Mouse (Mus musculus) liver, postnatal 0 days (tissue): ENCODE measurements around the gene Clip3. TPM values are rescaled to one million over a fixed set of nuclear protein-coding genes. Genes with fewer than 3 reads are reported as not detected.

Experiments used
- ATAC-seq: fragments of 200-750 bp; cut with Nextera tagmentation; 2 replicates; pipeline ENCODE4 v1.8.0; 2017; ENCODE audit warnings: mild to moderate bottlenecking, moderate library complexity
- DNase-seq: peaks from one replicate; pipeline ENCODE4 v3.0.0-alpha.2; 2016
- H3K27ac ChIP-seq: fragments of 300-500 bp; sonication (generic); 2 replicates; pipeline ENCODE4 v1.5.1; 2014; ENCODE audit warnings: antibody characterized with exemption, moderate library complexity, mild to moderate bottlenecking, low read depth
- H3K27me3 ChIP-seq: fragments of 300-500 bp; sonication (generic); 2 replicates; pipeline ENCODE4 v1.6.1; 2014; ENCODE audit warnings: low read length, control low read depth, mixed read lengths; ENCODE audit not compliant: insufficient read depth
- H3K36me3 ChIP-seq: fragments of 300-500 bp; sonication (generic); replicated peaks from 2 replicates; pipeline ENCODE4 v1.6.1; 2014; ENCODE audit warnings: mild to moderate bottlenecking, control low read depth, low read length, moderate library complexity, mixed read lengths; ENCODE audit not compliant: insufficient read depth
- H3K4me1 ChIP-seq: fragments of 300-500 bp; sonication (generic); 2 replicates; pipeline ENCODE4 v1.6.1; 2014; ENCODE audit warnings: antibody characterized with exemption, mild to moderate bottlenecking, control low read depth; ENCODE audit not compliant: insufficient read depth
- H3K4me2 ChIP-seq: fragments of 300-500 bp; sonication (generic); 2 replicates; pipeline ENCODE4 v1.6.1; 2014; ENCODE audit warnings: low read depth, mild to moderate bottlenecking, low read length, moderate library complexity, mixed read lengths
- H3K4me3 ChIP-seq: fragments of 300-500 bp; sonication (generic); 2 replicates; pipeline ENCODE4 v1.5.1; 2014; ENCODE audit warnings: low read depth, low read length
- H3K9ac ChIP-seq: fragments of 300-500 bp; sonication (generic); replicated peaks from 2 replicates; pipeline ENCODE4 v1.6.1; 2014; ENCODE audit warnings: mild to moderate bottlenecking, moderate library complexity
- H3K9me3 ChIP-seq: fragments of 300-500 bp; sonication (generic); 2 replicates; pipeline ENCODE4 v1.6.1; 2016; ENCODE audit warnings: mild to moderate bottlenecking, control low read depth, low read length, mixed read lengths
- CTCF ChIP-seq: sonication (generic); IDR thresholded peaks from 2 replicates; pipeline ENCODE4 v1.5.1; 2016; ENCODE audit warnings: antibody characterized with exemption, low read depth
- EP300 ChIP-seq: IDR thresholded peaks from 2 replicates; pipeline ENCODE4 v1.6.1; 2016; ENCODE audit warnings: antibody characterized with exemption, low read depth, mild to moderate bottlenecking
- WGBS: fragments of 180-500 bp; shearing (Covaris S2); extraction: QIAGEN DNeasy Blood & Tissue Kit; methylation state at CpG from one replicate; pipeline ENCODE4 v1.1.7; 2014; ENCODE audit not compliant: insufficient replicate concordance; 5-methylcytosine and 5-hydroxymethylcytosine counted together
- polyA plus RNA-seq: library from polyadenylated mRNA; unstranded; fragments of >200 nt; fragmentation: Nextera tagmentation; extraction: Ambion mirVana; gene quantifications from 2 replicates; pipeline ENCODE4 v1.2.1, GENCODE M21; 2015

Clip3 gene
- polyA plus RNA-seq, 1 experiment from 2014 or later: 0.34 TPM

- WGBS: under 1% methylated on average over 63 of the region's 63 CpGs
- Histone ChIP-seq H3K9me3 (peaks cover 2% of the 10 kb centered on the region; the same call in 1 of the 2 replicates), H3K4me1 (peaks cover 21% of the 10 kb centered on the region), H3K27me3 (no peaks in the 10 kb centered on the region), H3K36me3 (no peaks in the 10 kb centered on the region), H3K4me2 (peak within 1 kb of the TSS; percentile 89), H3K4me3 (peak within 1 kb of the TSS; percentile 68), H3K27ac (peak within 1 kb of the TSS; percentile 93), H3K9ac (peak within 1 kb of the TSS; percentile 74)
- DNase-seq (peak; percentile 70), ATAC-seq (peak; percentile 48)
- TF ChIP-seq CTCF (no peak), EP300 (no peak)
Measured at GRCm38 (mm10) chr7:30321539-30322284, 30.2 kb downstream of the Clip3 start, which contains the start of gene E130208F15Rik. E130208F15Rik (plus strand) TSS chr7:30321740.

DNA sequence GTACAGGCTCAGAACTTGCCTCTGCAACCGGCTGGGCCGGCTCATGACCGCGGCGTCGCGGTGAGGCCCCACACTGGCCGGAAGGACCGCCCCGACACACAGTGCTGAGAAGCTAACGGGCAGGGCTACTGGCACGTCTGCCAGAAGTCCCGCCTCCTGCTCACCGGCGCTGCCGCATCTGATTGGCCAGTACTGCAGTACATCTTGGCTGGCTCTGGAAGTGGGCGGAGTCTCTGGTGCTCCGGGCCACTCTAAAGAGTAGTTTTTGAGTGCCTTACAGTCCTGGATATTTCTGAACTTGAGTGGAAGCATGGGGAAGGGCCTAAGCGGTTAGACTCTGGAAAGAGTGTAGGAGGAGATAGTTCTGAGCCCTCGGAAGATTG is 30.7 kb downstream of the Clip3 start:
- peak overlapping the region; percentile 93 for H3K27ac ChIP-seq
- under 1% methylated on average over 18 of the region's 20 CpGs for WGBS

DNA sequence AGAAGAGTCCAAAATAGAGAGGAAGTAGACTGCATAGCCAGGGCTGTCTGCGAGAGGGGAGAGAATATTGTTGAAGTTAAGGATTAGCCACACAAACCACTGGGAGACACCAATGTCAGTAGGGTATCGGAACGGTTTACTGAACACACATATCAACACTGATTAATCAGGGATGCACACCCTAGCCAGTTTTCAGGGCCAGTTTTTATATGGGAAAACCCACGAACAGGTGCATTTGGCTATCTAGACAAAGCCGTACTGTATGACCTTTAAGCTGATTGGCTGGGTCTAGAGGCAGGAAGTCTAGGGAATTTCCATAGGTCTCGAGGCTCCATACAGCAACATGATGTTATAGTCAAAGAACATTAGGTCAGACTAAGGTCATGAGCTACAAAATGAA is 31.3 kb downstream of the Clip3 start:
- Histone ChIP-seq H3K4me1 (peaks cover 21% of the 10 kb centered on the region), H3K4me2 (peak overlapping the region; percentile 89), H3K27ac (peak overlapping the region; percentile 93), H3K4me3 (peak overlapping the region; percentile 68), H3K27me3 (no peaks in the 10 kb centered on the region), H3K9ac (peak overlapping the region; percentile 74), H3K36me3 (no peaks in the 10 kb centered on the region), H3K9me3 (peaks cover 2% of the 10 kb centered on the region; the same call in 1 of the 2 replicates)
- peak; percentile 9 for ATAC-seq
- WGBS: 6% methylated on average over 6 of the region's 6 CpGs
- no peak for DNase-seq
- no peak for TF ChIP-seq EP300
- no peak for TF ChIP-seq CTCF

More for the DNA sequence above, 30.7 kb downstream of the Clip3 start:
- ATAC-seq: peak; percentile 97
- no peaks in the 10 kb centered on the region for H3K36me3 ChIP-seq
- peaks cover 2% of the 10 kb centered on the region; the same call in 1 of the 2 replicates for H3K9me3 ChIP-seq
- H3K4me3 ChIP-seq: peak overlapping the region; percentile 68
- TF ChIP-seq CTCF (no peak), EP300 (no peak)
- peak; percentile 96 for DNase-seq
- H3K27me3 ChIP-seq: no peaks in the 10 kb centered on the region
- peak overlapping the region; percentile 74 for H3K9ac ChIP-seq
- H3K4me1 ChIP-seq: peaks cover 21% of the 10 kb centered on the region
- peak overlapping the region; percentile 89 for H3K4me2 ChIP-seq

- Histone ChIP-seq H3K4me2 (peak within 1 kb of the TSS; percentile 89), H3K4me3 (peak within 1 kb of the TSS; percentile 68), H3K27me3 (no peaks in the 10 kb centered on the region), H3K4me1 (peaks cover 21% of the 10 kb centered on the region), H3K36me3 (no peaks in the 10 kb centered on the region), H3K27ac (peak within 1 kb of the TSS; percentile 93), H3K9ac (peak within 1 kb of the TSS; percentile 74), H3K9me3 (peaks cover 2% of the 10 kb centered on the region; the same call in 1 of the 2 replicates)
- TF ChIP-seq CTCF (no peak), EP300 (no peak)
- no peak for DNase-seq
- ATAC-seq: no peak
- 69% methylated on average over 3 of the region's 3 CpGs for WGBS
Measured at GRCm38 (mm10) chr7:30323795-30324194, 32.3 kb downstream of the Clip3 start, which contains the start of gene Sdhaf1. Sdhaf1 (minus strand) TSS chr7:30323895.

DNA sequence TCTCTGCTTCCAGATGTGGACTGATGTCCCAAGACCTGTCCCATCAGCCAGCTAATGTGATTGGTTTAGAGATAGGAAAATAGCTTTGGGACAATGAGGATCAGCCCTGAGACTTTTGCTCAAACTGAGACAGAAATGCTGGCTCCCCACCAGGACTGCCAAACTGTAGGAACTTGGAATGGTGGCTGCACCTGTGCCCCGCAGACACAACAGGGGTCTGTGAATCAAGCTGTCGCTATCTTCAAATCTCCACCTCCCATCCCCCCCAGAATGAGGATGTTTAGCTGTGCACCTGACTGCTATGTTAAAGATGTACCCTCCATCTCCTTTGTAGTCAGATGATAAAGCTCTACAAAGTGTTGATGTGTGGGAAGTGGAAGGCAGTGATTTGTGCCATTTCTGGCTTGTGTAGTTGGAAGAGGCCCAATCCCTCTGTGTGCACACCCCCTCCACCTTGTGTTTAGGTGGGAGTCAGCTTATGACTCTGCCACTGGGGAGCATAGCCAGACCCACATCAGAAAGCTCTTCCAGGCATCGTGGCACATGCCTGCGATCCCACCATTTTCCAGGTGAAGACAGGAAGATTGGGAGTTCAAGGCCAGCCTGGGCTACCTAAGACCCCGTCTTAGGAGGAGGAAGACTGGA is 32.9 kb downstream of the Clip3 start:
- no peak overlapping the region for H3K4me3 ChIP-seq
- ATAC-seq (no peak), DNase-seq (no peak)
- 73% methylated on average over 5 of the region's 5 CpGs for WGBS
- H3K27me3 ChIP-seq: no peaks in the 10 kb centered on the region
- TF ChIP-seq EP300 (no peak), CTCF (no peak)
- H3K4me2 ChIP-seq: no peak overlapping the region
- H3K27ac ChIP-seq: no peak overlapping the region
- no peaks in the 10 kb centered on the region for H3K36me3 ChIP-seq
- H3K9ac ChIP-seq: no peak overlapping the region
- H3K4me1 ChIP-seq: peaks cover 21% of the 10 kb centered on the region
- H3K9me3 ChIP-seq: peaks cover 2% of the 10 kb centered on the region; the same call in 1 of the 2 replicates

GRCm38 (mm10) chr7:30325364-30325763 is 33.8 kb downstream of the Clip3 start:
- no peak for ATAC-seq
- Histone ChIP-seq H3K4me3 (no peak overlapping the region), H3K27ac (no peak overlapping the region), H3K27me3 (no peaks in the 10 kb centered on the region), H3K4me1 (peaks cover 21% of the 10 kb centered on the region), H3K9ac (no peak overlapping the region), H3K4me2 (no peak overlapping the region), H3K36me3 (no peaks in the 10 kb centered on the region), H3K9me3 (peaks cover 2% of the 10 kb centered on the region; the same call in 1 of the 2 replicates)
- 45% methylated on average over 2 of the region's 2 CpGs for WGBS
- peak; percentile 74 for DNase-seq
- peak; percentile 82 for TF ChIP-seq CTCF
- no peak for TF ChIP-seq EP300
